In the genomic region with DNA sequence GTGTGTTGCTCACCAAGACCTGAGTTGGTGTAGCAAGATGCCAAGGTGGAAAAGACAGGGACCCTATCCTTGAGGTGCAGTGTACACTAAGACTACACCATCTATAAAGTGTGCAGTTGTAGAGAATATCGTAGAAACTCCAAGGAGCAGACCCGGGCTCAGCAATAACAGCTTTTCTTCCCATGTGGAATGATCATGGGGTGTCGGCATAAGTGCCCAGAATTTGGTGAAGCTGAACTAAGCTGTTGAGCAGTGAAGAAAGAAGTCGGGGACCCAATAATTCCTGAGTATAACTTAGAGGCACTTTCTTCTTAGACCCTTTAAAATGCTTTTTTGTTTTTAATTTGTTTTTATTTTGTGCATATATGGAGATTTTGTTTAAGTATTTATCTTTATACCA, we compare ENCODE assay signal across 24 mouse cellular contexts.
"Had no signal": no experiment of that assay in that cellular context is flagged by ENCODE, and none has a peak within 500 bp of the region (broad histone marks: within the 10 kb centered on the region; RNA-seq: fewer than 3 reads in every experiment).

No protein-coding gene starts in this region.

- H3K4me2 ChIP-seq: limb, embryonic 12.5 days; limb, embryonic 15.5 days; liver, embryonic 11.5 days; lung, embryonic 14.5 days; midbrain, embryonic 12.5 days; midbrain, embryonic 15.5 days; neural tube, embryonic 12.5 days; neural tube, embryonic 15.5 days had no signal

- H3K9ac ChIP-seq: limb, embryonic 12.5 days; limb, embryonic 15.5 days; liver, embryonic 14.5 days; liver, postnatal 0 days; lung, embryonic 14.5 days; midbrain, embryonic 12.5 days; midbrain, embryonic 15.5 days; neural tube, embryonic 12.5 days; neural tube, embryonic 15.5 days had no signal

- H3K36me3 ChIP-seq: limb, embryonic 12.5 days; limb, embryonic 15.5 days; midbrain, embryonic 12.5 days; midbrain, embryonic 15.5 days; neural tube, embryonic 12.5 days; neural tube, embryonic 15.5 days had no signal

- H3K9me3 ChIP-seq: limb, embryonic 12.5 days; limb, embryonic 15.5 days; midbrain, embryonic 12.5 days; midbrain, embryonic 15.5 days; neural tube, embryonic 12.5 days; neural tube, embryonic 15.5 days had no signal

- H3K27ac ChIP-seq: kidney, postnatal 0 days; layer of hippocampus, adult 2 months; left cerebral cortex, adult 2 months; limb, embryonic 12.5 days; limb, embryonic 15.5 days; liver, embryonic 14.5 days; macrophage; midbrain, embryonic 12.5 days; midbrain, embryonic 15.5 days; neural tube, embryonic 12.5 days; neural tube, embryonic 15.5 days; stomach, postnatal 0 days had no signal

- ATAC-seq: liver, postnatal 0 days; lung, postnatal 0 days; midbrain, embryonic 15.5 days had no signal

- H3K27me3 ChIP-seq: limb, embryonic 12.5 days; limb, embryonic 15.5 days; midbrain, embryonic 12.5 days; midbrain, embryonic 15.5 days; neural tube, embryonic 12.5 days; neural tube, embryonic 15.5 days had no signal

- H3K4me3 ChIP-seq: layer of hippocampus, adult 2 months; left cerebral cortex, adult 2 months; limb, embryonic 12.5 days; limb, embryonic 15.5 days; midbrain, embryonic 12.5 days; midbrain, embryonic 15.5 days; neural tube, embryonic 12.5 days; neural tube, embryonic 15.5 days had no signal

- DNase-seq: kidney, postnatal 25 days; layer of hippocampus, postnatal 36 days; liver, postnatal 0 days; lung, embryonic 14.5 days; right cerebral cortex, adult 18-20 months; right cerebral cortex, postnatal 14 days; right cerebral cortex, postnatal 4 days; thymus, adult 2 months; thymus, postnatal 14 days; thymus, postnatal 4 days had no signal

- H3K4me1 ChIP-seq: midbrain, embryonic 15.5 days had no signal
